Mouse (Mus musculus) forebrain, postnatal 0 days (tissue): Measurements from ENCODE around the gene Oas1f. TPM values are rescaled to one million over a fixed set of nuclear protein-coding genes. Genes with fewer than 3 reads are reported as not detected.
"Not testable (repeated sequence)": the region's sequence is repeated elsewhere in the genome, so short reads cannot be mapped to it uniquely, and the experiment has no call there.

ENCODE experiments used
- ATAC-seq: fragments of 200-750 bp; cut with Nextera tagmentation; 2 replicates; pipeline ENCODE4 v1.8.0; 2017; ENCODE audit warnings: mild to moderate bottlenecking, moderate library complexity
- DNase-seq: peaks from one replicate; pipeline ENCODE4 v3.0.0-alpha.2; 2015
- H3K27ac ChIP-seq: fragments of 300-500 bp; sonication (generic); 2 replicates; pipeline ENCODE4 v1.5.1; 2014; ENCODE audit warnings: low read depth, mild to moderate bottlenecking, antibody characterized with exemption, low read length, moderate library complexity, mixed read lengths
- H3K27me3 ChIP-seq: fragments of 300-500 bp; sonication (generic); 2 replicates; pipeline ENCODE4 v1.6.1; 2014; ENCODE audit warnings: mild to moderate bottlenecking, low read length, mixed read lengths; ENCODE audit not compliant: insufficient read depth
- H3K36me3 ChIP-seq: fragments of 300-500 bp; sonication (generic); 2 replicates; pipeline ENCODE4 v1.6.1; 2014; ENCODE audit warnings: mild to moderate bottlenecking, moderate library complexity; ENCODE audit not compliant: insufficient read depth
- H3K4me1 ChIP-seq: fragments of 300-500 bp; sonication (generic); 2 replicates; pipeline ENCODE4 v1.6.1; 2014; ENCODE audit warnings: antibody characterized with exemption; ENCODE audit not compliant: insufficient read depth
- H3K4me2 ChIP-seq: fragments of 300-500 bp; sonication (generic); 2 replicates; pipeline ENCODE4 v1.6.1; 2014; ENCODE audit warnings: low read depth, mild to moderate bottlenecking, moderate library complexity
- H3K4me3 ChIP-seq: fragments of 300-500 bp; sonication (generic); 2 replicates; pipeline ENCODE4 v1.5.1; 2014; ENCODE audit warnings: low read depth, low read length, mixed read lengths
- H3K9ac ChIP-seq: fragments of 300-500 bp; sonication (generic); 2 replicates; pipeline ENCODE4 v1.6.1; 2014; ENCODE audit warnings: mild to moderate bottlenecking
- H3K9me3 ChIP-seq: fragments of 300-500 bp; sonication (generic); 2 replicates; pipeline ENCODE4 v1.6.1; 2016; ENCODE audit warnings: low read length
- CTCF ChIP-seq: sonication (generic); IDR thresholded peaks from 2 replicates; pipeline ENCODE4 v1.5.1; 2016; ENCODE audit warnings: antibody characterized with exemption, control low read depth, low read depth
- WGBS: fragments of 180-500 bp; shearing (Covaris S2); extraction: QIAGEN DNeasy Blood & Tissue Kit; methylation state at CpG from one replicate; pipeline ENCODE4 v1.1.7; 2014; 5-methylcytosine and 5-hydroxymethylcytosine counted together
- microRNA-seq, 2 experiments: library from miRNA; unstranded; fragments of <30 nt; microRNA quantifications; one replicate each; pipeline ENCODE4; 2016
- polyA plus RNA-seq: library from polyadenylated mRNA; unstranded; fragments of >200 nt; fragmentation: Nextera tagmentation; extraction: Ambion mirVana; gene quantifications from 2 replicates; pipeline ENCODE4 v1.2.1, GENCODE M21; 2015
- total RNA-seq: library from RNA; depleted of rRNA; stranded (reverse); fragments of >200 nt; gene quantifications from 2 replicates; pipeline ENCODE4 v1.2.3, GENCODE M21; 2014; rRNA removed

Oas1f gene
- total and polyA plus RNA-seq, 2 experiments from 2014 or later: not detected

DNA sequence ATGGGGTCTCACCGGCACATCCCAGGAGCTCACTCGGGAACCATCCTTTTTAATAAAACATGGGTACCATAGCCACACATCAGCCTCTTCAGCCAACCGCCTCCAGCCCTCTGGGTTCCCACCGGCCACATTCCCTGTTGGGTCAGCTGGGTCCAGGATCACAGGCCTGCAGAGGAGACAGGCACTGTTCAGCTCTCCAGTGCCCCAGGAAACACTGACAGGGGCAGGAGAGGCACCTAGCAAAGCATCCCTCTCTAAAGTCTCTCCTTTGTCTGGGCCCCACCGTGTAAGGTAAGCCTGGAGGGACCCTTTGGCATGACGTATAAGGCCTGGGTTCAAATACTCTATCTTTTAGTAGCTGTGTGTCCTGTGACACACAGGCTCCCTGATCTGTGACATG lies 51.1 kb downstream of the Oas1f start:
- 84% methylated on average over 6 of the region's 6 CpGs for WGBS
- no peaks in the 10 kb centered on the region for H3K36me3 ChIP-seq
- no peak for TF ChIP-seq CTCF
- DNase-seq (no peak), ATAC-seq (no peak)
- H3K9ac ChIP-seq: no peak overlapping the region
- no peaks in the 10 kb centered on the region for H3K27me3 ChIP-seq
- H3K9me3 ChIP-seq: 0 out of 2 replicates have a peak, but pooled peaks cover 3% of the 10 kb centered on the region
- H3K4me1 ChIP-seq: no peaks in the 10 kb centered on the region
- no peak overlapping the region for H3K4me3 ChIP-seq
- no peak overlapping the region for H3K4me2 ChIP-seq
- H3K27ac ChIP-seq: no peak overlapping the region

DNA sequence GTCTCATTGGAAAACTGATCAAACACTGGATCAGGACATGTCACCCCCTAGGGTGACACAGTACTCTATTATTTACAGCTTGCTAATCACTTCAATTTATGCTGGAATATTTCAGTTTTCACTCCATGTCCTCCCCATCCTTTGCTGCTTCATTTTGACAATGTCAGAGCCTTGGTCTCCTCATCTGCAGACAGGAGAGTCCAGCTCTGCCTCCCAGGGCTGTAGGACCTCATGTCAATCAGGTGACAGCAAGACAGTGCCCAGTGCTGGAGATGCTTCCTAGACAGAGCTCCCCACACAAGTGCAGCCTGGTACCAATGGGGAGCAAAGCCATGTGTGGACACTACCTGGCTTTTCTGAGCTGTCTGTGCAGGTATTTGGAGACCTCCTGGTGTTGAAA lies 51.6 kb downstream of the Oas1f start:
- Histone ChIP-seq H3K4me3 (no peak overlapping the region), H3K4me1 (no peaks in the 10 kb centered on the region), H3K4me2 (no peak overlapping the region), H3K9me3 (0 out of 2 replicates have a peak, but pooled peaks cover 3% of the 10 kb centered on the region), H3K9ac (no peak overlapping the region), H3K27ac (no peak overlapping the region), H3K27me3 (no peaks in the 10 kb centered on the region), H3K36me3 (no peaks in the 10 kb centered on the region)
- TF ChIP-seq CTCF: no peak
- DNase-seq (no peak), ATAC-seq (no peak)

DNA sequence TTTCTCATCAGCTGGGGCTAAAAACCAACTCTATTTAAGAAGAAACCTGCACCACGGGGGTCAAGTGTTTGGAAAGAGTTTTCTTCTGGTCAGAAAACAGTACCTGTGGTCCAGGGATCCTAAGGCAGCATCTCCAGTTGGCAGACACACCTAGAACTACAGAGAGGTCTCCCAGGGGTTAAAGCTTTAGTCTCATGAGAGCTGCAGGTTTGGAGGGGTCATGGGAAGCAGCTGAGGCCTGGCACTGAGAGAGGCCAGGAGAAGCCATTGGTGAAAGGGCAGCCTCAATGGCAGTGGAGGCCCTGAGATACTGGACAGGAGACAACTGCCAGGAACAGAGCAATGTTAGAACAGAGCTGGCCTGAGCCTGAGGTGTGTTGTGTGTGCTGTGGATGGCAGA lies 53.5 kb downstream of the Oas1f start:
- no peak for ATAC-seq
- no peaks in the 10 kb centered on the region for H3K27me3 ChIP-seq
- H3K4me3 ChIP-seq: no peak overlapping the region
- WGBS: 67% methylated on average over 1 of the region's 1 CpGs
- H3K4me1 ChIP-seq: no peaks in the 10 kb centered on the region
- H3K4me2 ChIP-seq: no peak overlapping the region
- H3K9ac ChIP-seq: no peak overlapping the region
- no peak for TF ChIP-seq CTCF
- no peak overlapping the region for H3K27ac ChIP-seq
- H3K9me3 ChIP-seq: 0 out of 2 replicates have a peak, but pooled peaks cover 3% of the 10 kb centered on the region
- H3K36me3 ChIP-seq: no peaks in the 10 kb centered on the region
- no peak for DNase-seq

DNA sequence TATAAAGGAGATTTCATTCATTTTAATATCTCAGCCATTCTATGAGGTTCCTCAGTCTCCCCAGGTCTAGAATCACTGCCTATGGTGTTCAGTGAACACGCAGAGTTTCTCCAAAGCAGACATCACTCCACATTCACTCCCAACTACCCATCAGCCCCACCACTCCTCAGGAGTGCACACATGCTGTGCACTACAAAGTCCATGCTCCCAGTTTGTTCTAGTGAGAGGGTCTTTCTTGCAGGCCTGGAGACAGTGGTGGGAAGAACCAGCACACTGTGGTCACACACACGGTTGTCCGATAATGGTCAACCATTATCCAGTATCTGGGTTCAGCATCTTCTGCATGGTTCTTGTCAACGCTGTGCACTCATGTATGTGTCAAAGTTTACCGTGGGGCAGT lies 54.9 kb downstream of the Oas1f start:
- Histone ChIP-seq H3K9ac (no peak overlapping the region), H3K4me2 (no peak overlapping the region), H3K4me3 (no peak overlapping the region), H3K9me3 (0 out of 2 replicates have a peak, but pooled peaks cover 3% of the 10 kb centered on the region), H3K4me1 (no peaks in the 10 kb centered on the region), H3K27ac (no peak overlapping the region), H3K27me3 (no peaks in the 10 kb centered on the region), H3K36me3 (no peaks in the 10 kb centered on the region)
- TF ChIP-seq CTCF: no peak
- DNase-seq: no peak
- WGBS: 95% methylated on average over 5 of the region's 5 CpGs
- ATAC-seq: no peak

DNA sequence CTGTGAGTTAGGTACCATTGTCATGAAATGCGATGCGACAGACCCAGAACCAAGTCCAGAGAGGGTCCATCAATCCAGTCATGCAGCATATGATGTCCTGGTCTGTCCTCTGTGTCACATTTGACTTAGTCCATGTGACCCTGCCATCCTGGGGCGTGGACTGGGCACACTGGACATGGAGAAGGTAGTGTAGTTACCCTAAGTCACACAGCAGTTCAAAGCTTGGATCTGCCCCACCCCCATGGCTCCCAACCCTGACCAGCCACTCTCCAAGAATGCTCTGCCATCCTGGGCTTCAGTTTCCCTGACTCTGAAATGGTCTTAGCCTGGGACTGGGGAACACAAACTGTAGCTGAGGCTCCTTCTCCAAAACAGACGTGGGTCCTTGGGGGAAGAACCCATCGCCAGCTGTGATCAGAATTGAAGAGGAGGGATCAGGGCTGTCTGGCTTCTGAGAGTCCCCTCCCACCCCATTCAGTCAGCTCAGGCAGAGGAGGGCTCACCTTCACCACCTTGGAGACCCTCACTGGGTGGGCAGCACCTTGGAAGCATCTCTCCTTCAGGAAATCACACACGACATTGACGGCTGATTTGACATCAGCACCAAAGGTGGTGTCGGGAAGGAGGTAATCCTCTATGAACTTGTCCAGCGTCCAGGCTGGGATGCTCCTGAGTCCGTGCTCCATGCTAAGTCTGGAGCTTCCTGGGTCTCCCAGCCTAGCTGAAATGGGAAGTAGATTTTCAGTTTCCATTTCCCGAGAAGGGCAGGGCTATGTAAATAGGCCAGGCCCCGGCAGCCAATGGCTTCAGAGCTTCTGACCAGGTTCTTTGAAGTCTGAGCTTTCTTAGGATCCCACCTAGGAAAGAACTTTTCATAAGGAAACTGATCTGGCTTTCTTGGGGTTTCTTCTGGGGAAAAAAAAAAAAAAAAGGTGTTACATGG lies 59.9 kb downstream of the Oas1f start, which contains the start of gene Oas1a:
Oas1a (minus strand) TSS at position 731 of the 943 bp plus-strand sequence.
- 36% methylated on average over 8 of the region's 12 CpGs for WGBS
- H3K36me3 ChIP-seq, H3K4me2 ChIP-seq, H3K27me3 ChIP-seq, H3K4me1 ChIP-seq, H3K9me3 ChIP-seq, DNase-seq, H3K4me3 ChIP-seq, H3K9ac ChIP-seq, ATAC-seq, H3K27ac ChIP-seq: not testable (repeated sequence)

Small RNA genes lying within 50 kb of the gene (microRNA-seq; reads per million reads assigned to microRNA genes)
- gene Gm22907: 0 reads per million in 2 experiments

Other genes starting within 250 kb of the Oas1f start
- gene Rita1, start 234.8 kb upstream of the Oas1f start, total RNA-seq: 24.1 and 36.5 TPM in 2 replicates
- gene Rita1, start 234.8 kb upstream of the Oas1f start, polyA plus RNA-seq: 28.6 and 31.8 TPM in 2 replicates
- gene Ddx54, start 234.6 kb upstream of the Oas1f start, total RNA-seq: 43.9 and 46.0 TPM in 2 replicates
- 35.5 and 40.0 TPM in 2 replicates for gene Ddx54, start 234.6 kb upstream of the Oas1f start, polyA plus RNA-seq
- gene Cfap73, start 213.1 kb upstream of the Oas1f start, total RNA-seq: 1.9 and 2.1 TPM in 2 replicates
- 0.68 and 1.2 TPM in 2 replicates for gene Cfap73, start 213.1 kb upstream of the Oas1f start, polyA plus RNA-seq
- 25.9 and 36.8 TPM in 2 replicates for gene Rasal1, start 198.6 kb upstream of the Oas1f start, total RNA-seq
- 14.0 and 20.0 TPM in 2 replicates for gene Rasal1, start 198.6 kb upstream of the Oas1f start, polyA plus RNA-seq
- 154 and 193 TPM in 2 replicates for gene Dtx1, start 135.4 kb upstream of the Oas1f start, total RNA-seq
- 59.4 and 65.2 TPM in 2 replicates for gene Dtx1, start 135.4 kb upstream of the Oas1f start, polyA plus RNA-seq
- gene Oas2, start 97.5 kb upstream of the Oas1f start, total RNA-seq: 0.38 and 0.71 TPM in 2 replicates
- 0.19 and 0.30 TPM in 2 replicates for gene Oas2, start 97.5 kb upstream of the Oas1f start, polyA plus RNA-seq
- gene Oas3, start 69.7 kb upstream of the Oas1f start, total RNA-seq: 0.38 and 0.52 TPM in 2 replicates
- 0.29 and 0.69 TPM in 2 replicates for gene Oas3, start 69.7 kb upstream of the Oas1f start, polyA plus RNA-seq
- gene Oas1e, start 51.8 kb upstream of the Oas1f start, total RNA-seq: not detected in 2 replicates
- gene Oas1e, start 51.8 kb upstream of the Oas1f start, polyA plus RNA-seq: 0.13 and 0.21 TPM in 2 replicates
- 0.69 and 1.8 TPM in 2 replicates for gene Oas1c, start 34.9 kb upstream of the Oas1f start, total RNA-seq
- 0.63 and 0.80 TPM in 2 replicates for gene Oas1c, start 34.9 kb upstream of the Oas1f start, polyA plus RNA-seq
- not detected in 2 replicates for gene Oas1h, start 14.1 kb downstream of the Oas1f start, total RNA-seq
- gene Oas1h, start 14.1 kb downstream of the Oas1f start, polyA plus RNA-seq: not detected in 2 replicates
- 0.15 and 0.62 TPM in 2 replicates for gene Oas1g, start 40.2 kb downstream of the Oas1f start, total RNA-seq
- gene Oas1g, start 40.2 kb downstream of the Oas1f start, polyA plus RNA-seq: 0.23 and 0.40 TPM in 2 replicates
- 0.77 and 2.0 TPM in 2 replicates for gene Oas1a, start 60.2 kb downstream of the Oas1f start, total RNA-seq
- 1.2 and 1.3 TPM in 2 replicates for gene Oas1a, start 60.2 kb downstream of the Oas1f start, polyA plus RNA-seq
- 0.15 and 0.48 TPM in 2 replicates for gene Oas1d, start 67.2 kb downstream of the Oas1f start, total RNA-seq
- gene Oas1d, start 67.2 kb downstream of the Oas1f start, polyA plus RNA-seq: 0.41 TPM in 1 of 2 replicates, not detected in the other
- 39.2 and 44.1 TPM in 2 replicates for gene Rph3a, start 162.7 kb downstream of the Oas1f start, total RNA-seq
- 29.5 and 36.4 TPM in 2 replicates for gene Rph3a, start 162.7 kb downstream of the Oas1f start, polyA plus RNA-seq